Mouse (Mus musculus) limb, embryonic 15.5 days (tissue): ENCODE measurements at regions not wholly inside any gene's neighbourhood (a gene's known extent, or its start where the extent isn't known, plus 50 kb on each side); places are given as distances from the start of the nearest gene placed in this dataset.

ENCODE experiments used
- ATAC-seq: fragments of 200-750 bp; cut with Nextera tagmentation; 2 replicates; pipeline ENCODE4 v1.8.0; 2017; ENCODE audit warnings: low read depth, moderate TSS enrichment; ENCODE audit not compliant: insufficient number of reproducible peaks, low FRiP score, low TSS enrichment
- H3K27ac ChIP-seq: fragments of 300-500 bp; sonication (generic); 2 replicates; pipeline ENCODE4 v1.5.1; 2015; ENCODE audit warnings: moderate library complexity, mild to moderate bottlenecking, inconsistent platforms
- H3K27me3 ChIP-seq: fragments of 300-500 bp; sonication (generic); 2 replicates; pipeline ENCODE4 v1.6.1; 2015; ENCODE audit warnings: inconsistent platforms
- H3K36me3 ChIP-seq: fragments of 300-500 bp; sonication (generic); 2 replicates; pipeline ENCODE4 v1.6.1; 2015; ENCODE audit warnings: inconsistent platforms
- H3K4me1 ChIP-seq: fragments of 300-500 bp; sonication (generic); 2 replicates; pipeline ENCODE4 v1.6.1; 2015; ENCODE audit warnings: inconsistent platforms
- H3K4me2 ChIP-seq: fragments of 300-500 bp; sonication (generic); 2 replicates; pipeline ENCODE4 v1.6.1; 2015; ENCODE audit warnings: mild to moderate bottlenecking, inconsistent platforms
- H3K4me3 ChIP-seq: fragments of 300-500 bp; sonication (generic); 2 replicates; pipeline ENCODE4 v1.5.1; 2015; ENCODE audit warnings: mild to moderate bottlenecking, inconsistent platforms
- H3K9ac ChIP-seq: fragments of 300-500 bp; sonication (generic); 2 replicates; pipeline ENCODE4 v1.6.1; 2015; ENCODE audit warnings: inconsistent platforms
- H3K9me3 ChIP-seq: fragments of 300-500 bp; sonication (generic); 2 replicates; pipeline ENCODE4 v1.6.1; 2016; ENCODE audit warnings: inconsistent platforms
- WGBS: fragments of 180-500 bp; shearing (Covaris S2); methylation state at CpG from one replicate; pipeline ENCODE4 v1.1.7; 2015; 5-methylcytosine and 5-hydroxymethylcytosine counted together

DNA sequence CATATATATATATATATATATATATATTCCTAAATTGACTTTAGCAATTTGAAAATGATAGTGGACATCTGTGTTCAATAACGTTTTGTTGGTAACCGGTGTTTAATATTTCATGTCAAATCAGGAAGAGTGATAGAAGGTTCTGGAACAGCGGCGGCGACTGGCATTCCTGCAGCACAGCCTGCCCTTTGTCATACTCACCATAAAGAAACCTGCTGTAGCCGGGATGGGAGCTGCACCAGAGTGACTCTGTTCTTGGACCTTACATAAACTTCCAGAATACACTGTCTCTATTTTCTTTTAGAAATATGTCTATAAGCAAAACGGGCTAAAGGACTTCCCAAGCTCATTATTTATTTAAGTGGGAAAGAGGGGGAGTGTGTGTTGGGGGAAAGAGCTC is 731.5 kb downstream of the Egfem1 start:
- Histone ChIP-seq H3K4me2 (peak overlapping the region; percentile 19; the same call in 1 of the 2 replicates), H3K4me3 (no peak overlapping the region), H3K4me1 (peaks cover 6% of the 10 kb centered on the region; the same call in 1 of the 2 replicates), H3K9me3 (no peaks in the 10 kb centered on the region), H3K36me3 (no peaks in the 10 kb centered on the region), H3K27ac (peak overlapping the region; percentile 59), H3K27me3 (no peaks in the 10 kb centered on the region), H3K9ac (no peak overlapping the region)
- WGBS = 25% methylated on average over 7 of the region's 7 CpGs
- no peak for ATAC-seq

DNA sequence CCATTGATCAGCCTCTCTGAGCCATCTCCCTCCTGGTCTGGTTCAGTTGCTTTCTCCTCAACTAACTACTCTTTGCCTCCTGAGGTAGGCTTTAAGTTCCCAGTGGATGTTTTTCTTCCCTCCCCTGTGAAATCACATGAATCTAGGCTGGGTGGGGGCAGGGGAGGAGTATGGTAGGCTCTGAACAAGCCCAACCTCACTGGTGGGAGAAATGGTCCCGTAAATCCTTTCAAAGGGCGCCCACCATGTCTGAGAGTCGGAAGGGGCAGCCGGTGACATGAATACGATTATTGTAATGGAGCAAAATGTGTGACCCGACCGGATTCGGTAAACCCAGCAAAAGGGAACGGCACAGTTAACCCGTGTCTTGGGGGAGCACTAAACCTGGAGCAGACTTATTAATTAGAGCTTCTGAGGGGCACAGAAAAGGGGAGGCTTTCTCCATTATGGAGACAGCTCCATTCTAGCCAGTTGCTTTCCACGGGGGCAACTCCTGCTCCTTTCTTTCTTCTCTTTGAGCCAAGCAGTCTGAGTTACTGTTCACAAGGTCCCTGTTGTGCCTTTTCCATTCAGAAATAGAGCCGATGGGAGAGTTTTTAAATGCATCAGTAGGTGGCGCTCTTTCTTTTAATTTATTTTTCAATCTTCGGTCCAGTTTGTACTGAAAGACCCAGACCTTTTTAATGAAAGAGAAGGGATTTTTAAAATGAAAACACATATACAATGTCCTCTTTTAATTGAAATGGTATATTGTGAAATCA is 730.8 kb downstream of the Egfem1 start:
- Histone ChIP-seq H3K27me3 (no peaks in the 10 kb centered on the region), H3K27ac (peak overlapping the region; percentile 54; the same call in 1 of the 2 replicates), H3K36me3 (no peaks in the 10 kb centered on the region), H3K4me2 (peak overlapping the region; percentile 40), H3K9me3 (no peaks in the 10 kb centered on the region), H3K4me1 (peaks cover 6% of the 10 kb centered on the region; the same call in 1 of the 2 replicates), H3K9ac (0 out of 2 replicates have a peak overlapping the region, but pooled peaks have one; percentile 10), H3K4me3 (peak overlapping the region; percentile 28)
- 27% methylated on average over 14 of the region's 14 CpGs for WGBS
- ATAC-seq = peak; percentile 76; the same call in 1 of the 2 replicates

DNA sequence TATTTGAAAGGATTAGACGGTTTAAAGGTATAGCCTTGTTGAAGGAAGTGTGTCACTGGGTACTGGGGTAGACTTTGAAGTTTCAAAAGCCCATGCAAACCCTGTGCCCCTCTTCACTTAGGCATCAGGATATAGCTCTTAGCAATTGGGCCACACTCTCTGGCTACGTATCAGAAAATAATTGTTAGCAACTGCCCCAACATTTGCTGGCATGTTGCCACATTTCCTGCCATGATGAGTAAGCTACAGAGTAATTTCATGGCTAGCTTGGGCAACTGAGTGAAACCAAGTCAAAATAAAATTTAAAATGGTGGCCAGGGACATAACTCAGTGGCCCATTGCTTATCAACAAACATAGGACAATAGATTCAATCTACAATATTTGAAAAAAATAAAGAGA is 724.2 kb downstream of the Egfem1 start:
- H3K36me3 ChIP-seq = no peaks in the 10 kb centered on the region
- 81% methylated on average over 2 of the region's 2 CpGs for WGBS
- H3K9me3 ChIP-seq = no peaks in the 10 kb centered on the region
- no peak overlapping the region for H3K4me2 ChIP-seq
- ATAC-seq = no peak
- H3K27me3 ChIP-seq = no peaks in the 10 kb centered on the region
- peaks cover 4% of the 10 kb centered on the region; the same call in 1 of the 2 replicates for H3K4me1 ChIP-seq
- H3K4me3 ChIP-seq = no peak overlapping the region
- H3K9ac ChIP-seq = no peak overlapping the region
- no peak overlapping the region for H3K27ac ChIP-seq

DNA sequence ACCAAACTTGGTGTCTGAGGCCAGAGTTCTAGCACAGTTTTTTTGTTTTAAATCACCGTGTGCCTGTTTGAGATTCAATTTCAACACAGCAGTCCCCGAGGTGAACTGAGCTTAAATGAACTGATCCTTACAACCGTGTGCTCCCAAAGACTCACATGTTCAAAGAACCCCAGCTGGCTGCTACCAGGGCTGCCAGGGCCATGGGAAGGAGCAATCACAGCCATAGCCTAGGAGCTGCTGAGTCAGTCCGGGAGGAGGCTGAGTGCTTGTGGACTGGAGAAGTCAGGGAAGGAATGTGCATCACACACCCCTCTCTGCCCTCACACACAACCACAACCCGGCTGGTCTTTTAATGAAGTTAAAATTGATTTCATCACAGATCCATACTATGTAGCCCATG is 721.6 kb downstream of the Egfem1 start:
- ATAC-seq = peak; percentile 48; the same call in 1 of the 2 replicates
- no peak overlapping the region for H3K4me2 ChIP-seq
- WGBS = 21% methylated on average over 5 of the region's 5 CpGs
- H3K27me3 ChIP-seq = no peaks in the 10 kb centered on the region
- H3K9ac ChIP-seq = no peak overlapping the region
- no peaks in the 10 kb centered on the region for H3K36me3 ChIP-seq
- H3K27ac ChIP-seq = peak overlapping the region; percentile 43; the same call in 1 of the 2 replicates
- no peaks in the 10 kb centered on the region for H3K9me3 ChIP-seq
- no peak overlapping the region for H3K4me3 ChIP-seq
- peaks cover 4% of the 10 kb centered on the region; the same call in 1 of the 2 replicates for H3K4me1 ChIP-seq

DNA sequence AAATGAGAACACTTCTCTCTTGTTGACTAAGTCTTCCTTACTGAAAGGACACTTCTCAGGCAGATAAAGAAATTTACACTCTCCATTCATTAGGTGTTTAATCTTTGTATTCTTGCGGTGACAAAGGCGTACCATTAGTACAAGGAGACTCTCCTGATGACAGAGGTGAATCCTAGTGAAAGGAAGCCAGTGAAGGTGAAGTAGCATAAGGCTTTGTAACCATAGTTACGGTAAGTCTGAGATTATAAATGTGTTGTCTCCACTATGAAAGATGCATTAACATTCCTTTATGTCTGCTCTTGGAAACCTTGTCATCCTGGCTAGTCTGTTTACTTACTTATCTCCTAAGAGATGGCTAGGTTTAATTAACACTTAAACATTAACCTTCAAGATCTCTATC is 719.3 kb downstream of the Egfem1 start:
- no peaks in the 10 kb centered on the region for H3K36me3 ChIP-seq
- 96% methylated on average over 3 of the region's 3 CpGs for WGBS
- H3K27ac ChIP-seq = no peak overlapping the region
- peaks cover 4% of the 10 kb centered on the region; the same call in 1 of the 2 replicates for H3K4me1 ChIP-seq
- no peak overlapping the region for H3K9ac ChIP-seq
- no peak overlapping the region for H3K4me2 ChIP-seq
- no peak overlapping the region for H3K4me3 ChIP-seq
- no peaks in the 10 kb centered on the region for H3K9me3 ChIP-seq
- H3K27me3 ChIP-seq = no peaks in the 10 kb centered on the region
- no peak for ATAC-seq

DNA sequence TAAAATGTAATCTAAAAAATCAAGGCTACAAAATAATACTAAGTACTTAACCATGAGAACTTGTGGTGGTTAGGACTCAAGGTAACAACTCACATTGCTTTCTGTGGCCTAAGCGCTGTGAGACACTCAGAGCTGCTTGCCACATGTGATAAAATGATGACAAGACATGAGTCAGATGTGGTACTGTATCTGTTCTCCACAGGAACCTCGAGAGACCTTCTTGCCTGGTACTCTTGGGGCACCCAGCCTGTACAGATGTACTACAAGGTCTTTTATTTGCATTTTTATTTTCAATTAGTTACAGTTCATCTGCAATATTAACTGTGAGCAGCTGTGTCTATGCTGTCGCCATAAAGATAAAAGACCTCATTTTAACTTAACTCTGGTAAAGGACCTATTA is 692.5 kb downstream of the Egfem1 start:
- Histone ChIP-seq H3K27ac (no peak overlapping the region), H3K9ac (no peak overlapping the region), H3K27me3 (no peaks in the 10 kb centered on the region), H3K4me2 (no peak overlapping the region), H3K4me1 (0 out of 2 replicates have a peak, but pooled peaks cover 5% of the 10 kb centered on the region), H3K4me3 (no peak overlapping the region), H3K9me3 (no peaks in the 10 kb centered on the region), H3K36me3 (no peaks in the 10 kb centered on the region)
- 41% methylated on average over 3 of the region's 3 CpGs for WGBS
- ATAC-seq = no peak

DNA sequence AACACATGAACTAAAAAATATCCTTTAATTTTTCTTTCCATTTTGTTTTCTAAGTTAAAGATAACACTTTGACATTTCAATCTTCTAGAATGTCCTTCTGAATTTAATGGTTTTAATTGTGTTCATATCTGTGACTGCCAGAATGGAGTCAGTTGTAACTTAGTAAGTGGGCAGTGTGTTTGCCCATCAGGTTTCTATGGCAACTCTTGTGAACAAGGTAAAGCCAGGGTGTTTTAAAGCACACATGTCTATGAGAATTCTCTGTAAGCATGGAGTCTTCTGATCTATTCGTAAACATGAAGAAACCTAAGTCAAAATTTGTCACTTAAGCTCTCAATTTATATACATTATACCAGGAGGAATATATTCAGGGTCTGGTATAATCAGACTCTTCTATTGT is 689.4 kb downstream of the Egfem1 start:
- WGBS = 80% methylated on average over 1 of the region's 1 CpGs

DNA sequence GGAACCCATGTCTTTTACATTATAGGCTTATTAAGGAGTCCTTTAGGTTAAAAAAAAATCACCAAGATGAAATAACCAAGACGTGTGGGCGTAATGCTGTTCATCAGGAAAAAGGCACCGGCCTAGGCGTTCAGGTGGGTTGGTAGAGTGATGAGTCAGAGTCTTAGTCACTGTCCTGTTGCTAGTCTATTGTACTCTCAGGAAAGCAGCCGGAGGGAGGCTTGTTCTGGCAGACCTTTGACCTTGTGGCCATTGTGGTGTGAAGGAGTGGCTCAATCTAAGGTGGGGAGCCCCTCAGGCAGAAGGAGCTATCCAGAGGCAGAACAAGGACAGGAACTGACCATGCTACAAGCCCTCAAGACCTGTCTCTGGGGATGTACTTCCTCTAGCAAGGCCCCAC is 686.8 kb downstream of the Egfem1 start:
- ATAC-seq = no peak
- H3K27me3 ChIP-seq = no peaks in the 10 kb centered on the region
- H3K4me2 ChIP-seq = no peak overlapping the region
- no peaks in the 10 kb centered on the region for H3K9me3 ChIP-seq
- H3K9ac ChIP-seq = no peak overlapping the region
- 85% methylated on average over 5 of the region's 5 CpGs for WGBS
- H3K4me1 ChIP-seq = no peaks in the 10 kb centered on the region
- no peak overlapping the region for H3K4me3 ChIP-seq
- H3K36me3 ChIP-seq = no peaks in the 10 kb centered on the region
- no peak overlapping the region for H3K27ac ChIP-seq

More for the DNA sequence above, 689.4 kb downstream of the Egfem1 start:
- H3K9me3 ChIP-seq = no peaks in the 10 kb centered on the region
- H3K4me2 ChIP-seq = no peak overlapping the region
- no peaks in the 10 kb centered on the region for H3K27me3 ChIP-seq
- no peak overlapping the region for H3K9ac ChIP-seq
- H3K36me3 ChIP-seq = no peaks in the 10 kb centered on the region
- no peak for ATAC-seq
- no peak overlapping the region for H3K4me3 ChIP-seq
- H3K4me1 ChIP-seq = no peaks in the 10 kb centered on the region
- H3K27ac ChIP-seq = no peak overlapping the region

DNA sequence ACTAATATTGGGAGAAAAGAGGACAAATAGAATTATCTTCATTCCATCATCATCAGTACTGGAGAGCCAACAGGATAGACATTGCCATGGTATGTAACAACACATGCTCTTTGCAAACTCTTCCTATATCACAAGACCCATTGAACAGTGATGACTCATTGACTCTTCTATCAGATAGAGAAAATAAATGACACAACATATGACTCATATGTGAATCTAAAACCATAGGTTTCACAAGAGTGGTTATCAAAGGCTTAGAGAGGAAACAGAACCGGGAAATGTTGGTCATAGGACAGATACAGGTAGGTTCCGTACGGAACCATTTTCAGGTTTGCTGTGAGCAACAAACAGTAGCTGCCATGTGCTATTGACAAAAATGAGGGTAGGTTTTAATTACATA is 682.2 kb downstream of the Egfem1 start:
- Histone ChIP-seq H3K9me3 (no peaks in the 10 kb centered on the region), H3K9ac (no peak overlapping the region), H3K27me3 (no peaks in the 10 kb centered on the region), H3K27ac (no peak overlapping the region), H3K4me3 (no peak overlapping the region), H3K4me2 (no peak overlapping the region), H3K36me3 (no peaks in the 10 kb centered on the region), H3K4me1 (no peaks in the 10 kb centered on the region)
- WGBS = 91% methylated on average over 3 of the region's 3 CpGs
- ATAC-seq = no peak

DNA sequence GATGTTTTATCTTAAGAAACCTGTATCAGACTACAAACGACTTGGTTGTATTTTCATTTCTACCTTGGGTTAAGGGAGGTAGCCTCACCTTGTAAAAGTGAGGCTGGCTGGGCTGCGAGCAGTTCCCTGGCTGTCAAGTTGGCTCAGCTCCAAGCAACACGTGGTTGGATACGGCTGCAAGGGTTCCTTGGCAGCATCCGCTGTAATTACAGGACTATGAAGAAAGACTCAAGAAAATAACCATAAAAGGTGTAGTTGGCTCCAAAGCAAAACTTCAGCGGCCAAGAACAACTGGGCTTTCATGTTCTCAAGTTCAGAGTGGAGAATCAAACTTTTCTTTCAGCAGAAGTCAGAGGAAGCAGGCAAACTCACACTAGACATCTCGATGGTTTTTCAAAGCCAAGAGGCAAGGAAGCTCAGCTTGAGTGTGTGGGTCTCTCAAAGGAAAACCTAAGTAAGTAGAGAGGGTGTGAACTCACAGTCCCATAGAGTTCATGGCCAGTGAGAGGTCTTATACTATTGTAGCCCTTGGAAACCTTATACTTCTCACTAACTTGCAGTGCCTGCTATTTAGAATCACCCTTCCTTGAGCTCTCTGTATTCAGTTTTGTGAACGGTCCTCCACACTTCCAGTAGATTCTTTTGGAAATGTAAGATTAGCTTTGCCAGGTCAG is 676.1 kb downstream of the Egfem1 start:
- peaks cover 7% of the 10 kb centered on the region for H3K4me1 ChIP-seq
- H3K36me3 ChIP-seq = no peaks in the 10 kb centered on the region
- no peak overlapping the region for H3K9ac ChIP-seq
- H3K27ac ChIP-seq = peak overlapping the region; percentile 74
- no peak overlapping the region for H3K4me3 ChIP-seq
- ATAC-seq = peak; percentile 85
- no peaks in the 10 kb centered on the region for H3K27me3 ChIP-seq
- 0 out of 2 replicates have a peak overlapping the region, but pooled peaks have one; percentile 2 for H3K4me2 ChIP-seq
- H3K9me3 ChIP-seq = no peaks in the 10 kb centered on the region
- WGBS = 20% methylated on average over 8 of the region's 8 CpGs
